Mouse (Mus musculus) adrenal gland, adult 18-20 months (tissue): ENCODE measurements around the gene Tbc1d12. TPM values are rescaled to one million over a fixed set of nuclear protein-coding genes. Genes with fewer than 3 reads are reported as not detected.
"Not testable (repeated sequence)": the region's sequence is repeated elsewhere in the genome, so short reads cannot be mapped to it uniquely, and the experiment has no call there.

Experiments used
- DNase-seq, 2 experiments: peaks; one replicate each; pipeline ENCODE4 v3.0.0; 2021 to 2022; ENCODE audit warnings: low spot score in 2 of 2
- long read RNA-seq, 2 experiments: library from polyadenylated mRNA; stranded (forward); transcript quantifications; one replicate each; pipeline ENCODE4 v2.0.0; 2021
- total RNA-seq, 2 experiments: library from RNA; stranded (reverse); gene quantifications; 1 replicate in 1 of 2; 2 replicates in 1 of 2; pipeline ENCODE4 v1.2.3; 2021

The Tbc1d12 gene
- total RNA-seq: 10 to 100 TPM; 10.1 to 10.5 TPM
- long read RNA-seq, experiment 1, full-length matches to known transcripts: 13 of 14 reads
- long read RNA-seq, experiment 1, partial matches to known transcripts: 0 of 14 reads
- long read RNA-seq, experiment 1, other reads (novel, unspliced or antisense): 1 of 14 reads
- long read RNA-seq, experiment 2, full-length matches to known transcripts: 38 of 56 reads
- long read RNA-seq, experiment 2, partial matches to known transcripts: 13 of 56 reads
- long read RNA-seq, experiment 2, other reads (novel, unspliced or antisense): 5 of 56 reads

DNA sequence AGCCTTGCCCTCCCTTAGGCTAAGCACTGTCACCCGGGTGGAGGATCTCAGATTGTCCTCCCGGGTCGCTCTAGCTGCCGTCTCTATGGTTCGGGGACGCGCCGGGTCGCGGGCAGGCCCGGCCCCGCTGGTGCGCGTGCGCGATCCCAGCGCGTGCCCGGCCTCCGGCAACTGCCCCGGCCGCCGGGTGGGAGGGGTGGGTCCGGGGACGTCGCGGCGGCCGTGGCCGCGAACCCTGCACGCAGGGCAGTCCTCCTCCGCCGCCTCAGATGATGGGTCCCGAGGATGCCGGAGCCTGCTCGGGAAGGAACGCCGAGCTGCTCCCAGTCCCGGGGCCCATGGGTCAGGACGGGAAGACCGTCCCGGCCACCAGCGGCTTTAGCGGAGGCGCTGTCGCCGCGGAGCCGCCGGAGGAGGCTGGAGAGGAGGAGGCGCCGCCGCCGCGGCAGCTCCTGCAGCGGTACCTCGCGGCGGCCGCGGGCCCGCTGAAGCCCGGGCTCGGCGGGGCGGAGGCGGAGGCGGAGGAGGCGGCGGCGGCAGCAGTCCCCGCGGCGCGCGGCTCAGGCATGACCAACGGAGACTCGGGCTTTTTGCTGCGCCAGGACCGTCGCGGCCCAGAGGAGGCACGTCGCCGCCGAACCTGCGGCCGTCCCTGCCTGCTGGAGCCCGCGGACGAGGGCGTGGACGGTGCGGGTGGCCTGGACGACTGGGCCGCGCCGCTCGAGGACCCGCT is at the start of gene Tbc1d12:
TSS of gene Tbc1d12 (plus strand) at position 142 of the 733 bp plus-strand sequence.
- DNase-seq: peak; percentile 88 to 92

DNA sequence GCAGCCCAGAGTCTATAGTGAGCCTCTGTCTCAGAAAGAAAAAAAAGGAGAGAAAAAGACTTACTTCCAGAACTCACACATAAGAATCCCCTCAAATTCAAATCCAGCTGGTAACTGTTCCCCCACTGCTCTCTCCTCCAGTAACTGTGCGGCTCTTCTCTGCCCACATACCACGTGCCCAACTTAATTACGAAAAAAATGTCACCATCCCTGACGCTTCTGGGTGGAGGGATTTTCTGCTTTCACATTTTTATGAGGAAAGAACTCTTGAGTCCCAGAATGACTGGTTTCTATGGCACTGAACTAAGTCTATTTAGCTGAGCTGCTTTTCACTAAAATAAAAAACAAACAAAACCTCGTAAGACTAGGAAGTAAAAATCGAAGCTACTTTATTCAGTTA is 48.6 kb upstream of the Tbc1d12 start:
- DNase-seq: no peak

DNA sequence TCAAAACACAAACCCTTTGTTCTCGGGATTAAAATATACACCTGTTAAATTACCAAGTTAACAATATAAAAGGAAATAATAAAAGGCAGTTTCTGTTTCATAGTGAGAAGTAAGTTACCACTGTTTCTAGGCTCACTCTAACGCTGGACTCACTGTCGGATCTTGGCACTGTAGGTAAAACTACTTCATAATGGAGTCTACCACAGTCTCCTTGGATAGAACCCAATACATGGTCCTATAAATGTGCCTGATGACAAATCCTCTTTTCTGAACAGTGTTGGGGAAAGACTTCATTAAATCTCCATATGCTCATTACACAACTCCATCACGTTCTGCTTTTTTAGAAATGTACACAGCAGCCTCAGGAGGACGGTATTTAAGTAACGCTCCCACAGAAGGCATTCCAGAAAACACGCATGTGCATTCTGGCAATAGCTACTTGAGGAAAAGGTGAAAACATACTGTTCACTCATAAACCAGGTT is 42.8 kb upstream of the Tbc1d12 start:
- DNase-seq: no peak

DNA sequence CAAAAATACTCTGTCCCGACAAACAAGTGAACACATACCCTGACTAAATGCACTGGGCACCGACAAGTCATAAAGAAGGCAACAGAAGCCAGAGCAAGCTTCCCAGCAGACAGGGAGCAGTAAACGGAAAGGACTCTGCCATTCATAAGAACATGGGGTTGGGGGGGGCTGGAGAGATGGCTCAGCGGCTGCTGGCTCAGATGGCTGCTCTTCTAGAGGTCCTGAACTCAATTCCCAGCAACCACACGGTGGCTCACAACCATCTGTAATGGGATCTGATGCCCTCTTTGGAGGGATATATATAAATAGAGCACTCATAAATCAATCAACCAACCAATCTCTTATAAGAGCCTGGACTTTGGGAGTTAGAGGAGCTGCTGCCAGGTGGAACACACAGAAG is 39.8 kb upstream of the Tbc1d12 start:
- DNase-seq: no peak

DNA sequence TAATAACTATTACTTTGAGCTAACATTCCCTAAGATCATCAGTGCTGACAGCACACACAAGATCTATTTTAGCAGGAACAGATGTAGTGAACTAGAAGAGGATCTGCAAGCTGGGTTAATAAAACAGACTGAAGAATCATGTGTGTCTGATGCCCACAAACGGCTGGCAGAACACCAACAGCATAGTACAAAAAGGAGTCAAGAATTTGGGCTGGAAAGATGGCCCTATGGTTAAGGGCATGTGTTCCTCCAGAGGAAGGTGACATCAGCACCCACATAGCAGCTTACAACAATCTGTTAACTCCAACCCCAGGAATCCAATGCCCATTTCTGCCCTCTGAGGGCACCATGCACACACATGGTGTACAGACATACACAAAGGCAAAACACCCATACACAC is 38.1 kb upstream of the Tbc1d12 start:
- no peak for DNase-seq

DNA sequence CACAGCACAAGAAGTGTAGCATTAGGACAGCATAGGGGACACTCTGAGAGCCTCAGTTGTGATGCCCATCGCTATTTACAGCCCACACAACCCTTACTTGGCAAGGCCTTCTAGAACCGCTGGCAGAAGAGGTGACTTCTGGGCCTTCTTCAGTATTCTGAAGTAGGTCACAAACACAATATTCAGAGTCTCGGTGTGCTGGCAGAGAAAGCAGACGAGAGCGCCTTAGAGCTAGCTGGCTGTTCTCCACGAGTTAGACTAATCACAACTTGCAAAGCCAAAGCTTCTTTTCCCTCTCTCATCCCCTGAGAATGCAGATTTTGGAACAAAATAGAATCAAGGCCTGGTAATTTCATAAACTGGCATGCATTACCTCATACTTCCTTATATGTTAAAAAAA is 37.6 kb upstream of the Tbc1d12 start:
- DNase-seq: no peak

DNA sequence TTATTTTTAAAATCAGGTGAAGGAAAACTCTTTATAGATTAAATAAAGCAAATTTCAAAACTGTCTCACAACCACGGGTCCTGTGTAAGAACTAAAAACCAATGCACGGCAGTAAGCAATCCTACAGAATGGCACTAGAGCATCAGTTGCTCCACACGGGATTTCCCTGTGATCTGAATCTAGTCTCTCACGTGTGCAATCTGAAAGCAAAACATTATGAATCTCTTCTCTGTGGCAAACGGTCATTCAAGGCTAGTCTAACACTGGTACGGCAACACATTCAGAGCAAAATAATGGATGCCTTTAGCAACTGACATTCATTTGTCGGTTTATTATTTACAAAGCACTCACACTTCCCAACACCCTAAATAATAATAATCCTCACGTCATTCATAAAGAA is 18.2 kb upstream of the Tbc1d12 start:
- DNase-seq: no peak

DNA sequence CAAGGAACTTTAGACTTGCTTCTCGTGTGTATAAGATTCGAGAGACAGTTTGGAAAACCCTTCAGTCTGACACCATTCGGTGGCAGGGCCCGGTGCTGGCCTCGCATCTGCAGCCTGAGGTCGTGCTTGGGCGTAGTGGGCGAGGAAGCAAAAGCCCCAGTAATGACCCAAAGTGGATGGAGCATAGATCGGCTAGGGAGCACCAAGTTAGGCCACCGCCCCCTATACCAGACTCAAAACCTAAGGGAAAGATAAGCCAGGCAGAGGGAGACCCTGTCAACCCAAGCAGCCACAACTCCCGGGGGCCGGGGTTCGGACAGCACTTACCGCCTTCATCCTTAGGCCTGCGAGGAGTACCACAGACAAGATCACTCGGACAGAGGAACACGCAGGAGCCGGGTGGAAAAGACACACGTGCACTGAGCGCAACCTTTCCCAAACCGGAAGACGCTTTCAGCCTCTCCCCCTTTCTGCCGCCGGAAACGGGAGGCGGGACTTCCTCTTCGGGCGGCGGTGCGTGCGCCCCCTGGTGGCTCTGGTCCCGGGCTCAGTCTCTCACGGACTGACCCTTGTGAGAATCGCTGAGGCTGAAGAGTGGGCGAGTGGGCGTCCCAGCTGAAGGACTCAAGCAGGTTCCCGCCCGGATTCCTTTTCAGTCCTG is 17.5 kb upstream of the Tbc1d12 start, which contains the start of gene Noc3l:
TSS of gene Noc3l (minus strand) at position 472 of the 661 bp plus-strand sequence.
- DNase-seq: peak; percentile 97 to 99

DNA sequence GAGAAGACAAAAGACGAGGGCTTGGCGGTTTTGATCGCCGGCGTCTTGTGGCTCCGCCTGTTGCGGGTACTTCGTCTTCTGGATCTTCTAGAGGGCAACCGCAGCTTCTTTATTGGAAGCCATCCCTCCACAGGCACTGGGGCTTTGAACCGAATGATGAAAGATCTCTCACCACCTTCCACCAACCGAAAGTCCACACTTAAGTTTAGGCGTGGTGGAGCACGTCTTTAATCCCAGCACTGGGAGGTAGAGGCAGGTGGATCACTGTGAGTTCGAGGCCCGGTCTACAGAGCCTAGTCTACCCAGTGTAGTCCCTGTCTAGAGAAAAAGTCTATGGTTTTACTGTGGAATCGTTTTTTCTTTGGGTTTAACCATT is 17.0 kb upstream of the Tbc1d12 start:
- DNase-seq: no peak

DNA sequence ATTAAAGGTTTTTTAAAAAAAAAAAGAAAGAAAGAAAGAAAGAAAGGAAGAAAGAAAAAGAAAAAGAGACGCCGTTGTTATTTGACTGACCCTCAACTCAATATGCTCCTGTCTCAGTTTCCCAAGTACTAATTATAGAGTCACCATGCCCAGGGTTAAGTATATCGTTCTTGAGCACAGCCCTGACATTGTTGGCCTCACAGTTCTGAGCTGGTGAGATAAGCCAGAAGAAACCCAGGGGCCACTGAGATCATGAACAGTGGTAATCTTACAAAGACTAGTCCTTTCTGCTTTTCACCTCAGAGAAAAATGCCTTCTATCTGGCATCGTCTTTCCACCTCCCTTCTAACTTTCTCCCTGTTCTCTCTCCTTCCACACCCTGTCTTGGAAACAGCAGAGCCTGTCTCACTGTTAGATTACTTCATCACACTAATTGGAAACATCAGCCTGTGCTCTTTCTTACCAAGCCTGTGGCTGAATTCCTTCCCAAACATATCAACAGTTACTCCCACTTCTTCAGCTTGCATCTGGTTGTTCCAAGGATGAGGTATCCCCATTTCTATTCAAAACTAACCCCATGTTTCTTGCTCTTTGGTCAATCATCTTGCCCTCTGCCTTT is 16.1 kb upstream of the Tbc1d12 start:
- no peak for DNase-seq

DNA sequence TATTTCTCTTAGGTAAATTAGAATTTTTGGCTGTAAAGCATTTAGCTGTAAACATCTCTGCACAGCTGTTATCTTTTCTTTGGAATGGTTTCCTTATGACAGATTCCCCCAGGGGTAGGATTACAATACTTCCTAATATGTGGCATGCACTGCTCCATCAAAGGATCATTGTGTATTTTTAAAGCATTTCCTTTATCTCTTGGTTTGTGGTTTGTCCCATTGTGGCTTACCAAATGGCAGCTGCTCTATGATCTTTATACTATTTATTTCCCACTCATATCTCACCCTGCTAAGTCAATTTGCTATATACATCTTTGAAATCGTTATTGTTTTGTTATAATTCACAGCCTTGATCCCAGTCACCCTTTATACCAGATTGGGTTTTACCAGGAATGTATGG is 3.2 kb upstream of the Tbc1d12 start:
- no peak for DNase-seq

DNA sequence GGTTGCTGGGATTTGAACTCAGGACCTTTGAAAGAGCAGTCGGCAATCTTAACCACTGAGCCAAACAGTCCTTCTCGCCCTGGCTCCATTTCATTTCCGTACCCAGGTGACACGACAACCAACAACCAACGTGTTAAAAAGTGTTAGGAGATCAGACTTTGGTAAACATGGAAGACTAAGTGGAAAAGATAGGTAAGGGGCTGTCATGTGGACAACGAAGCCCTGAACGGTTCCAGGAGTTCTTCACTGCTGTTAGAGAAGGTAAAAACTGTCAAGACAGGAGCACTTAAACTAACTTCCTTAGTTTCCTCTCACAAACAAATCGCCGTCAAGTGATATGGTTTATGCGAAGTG is 318 bp upstream of the Tbc1d12 start:
- no peak for DNase-seq

DNA sequence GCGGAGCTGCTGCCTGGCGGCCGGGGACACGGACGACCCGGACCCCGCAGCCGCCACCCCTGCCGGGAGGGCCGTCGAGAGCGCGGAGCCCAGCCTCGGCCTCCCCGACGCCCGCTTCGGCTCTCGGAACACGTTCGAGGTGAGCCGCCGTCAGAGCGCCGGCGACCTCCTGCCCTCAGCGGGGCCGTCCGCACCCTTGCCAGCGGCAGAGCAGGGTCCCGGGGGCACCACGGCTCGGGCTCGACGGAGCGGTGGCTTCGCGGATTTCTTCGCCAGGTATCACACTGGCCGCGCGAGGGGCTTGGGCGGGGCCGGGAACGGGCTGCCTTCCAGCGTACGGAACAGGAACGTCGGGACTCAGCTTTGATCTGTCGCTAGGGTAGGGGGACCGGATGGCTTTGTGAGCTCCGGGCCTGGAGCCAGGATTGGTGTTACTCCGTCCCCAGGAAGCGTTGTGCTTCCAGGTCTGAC is 827 bp downstream of the Tbc1d12 start:
- peak; percentile 48 to 56 for DNase-seq

DNA sequence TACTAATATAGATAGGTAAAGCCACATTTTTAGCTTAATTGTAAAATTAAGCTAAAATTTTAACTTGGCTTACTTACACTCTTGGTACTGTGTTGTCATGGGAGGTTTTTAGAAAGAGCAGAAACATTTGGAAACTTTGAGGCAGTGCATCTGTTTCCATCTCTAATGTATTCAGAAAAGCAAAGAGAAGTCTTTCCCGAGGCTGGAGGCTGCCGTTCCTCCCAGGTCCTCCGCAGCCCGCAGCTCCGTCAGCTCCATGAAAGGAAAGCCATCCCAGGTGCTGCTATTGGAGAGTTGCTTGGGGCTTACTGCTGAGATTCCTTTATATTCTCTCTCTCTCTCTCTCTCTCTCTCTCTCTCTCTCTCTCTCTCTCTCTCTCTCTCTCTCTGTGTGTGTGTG is 8.4 kb downstream of the Tbc1d12 start:
- no peak for DNase-seq

DNA sequence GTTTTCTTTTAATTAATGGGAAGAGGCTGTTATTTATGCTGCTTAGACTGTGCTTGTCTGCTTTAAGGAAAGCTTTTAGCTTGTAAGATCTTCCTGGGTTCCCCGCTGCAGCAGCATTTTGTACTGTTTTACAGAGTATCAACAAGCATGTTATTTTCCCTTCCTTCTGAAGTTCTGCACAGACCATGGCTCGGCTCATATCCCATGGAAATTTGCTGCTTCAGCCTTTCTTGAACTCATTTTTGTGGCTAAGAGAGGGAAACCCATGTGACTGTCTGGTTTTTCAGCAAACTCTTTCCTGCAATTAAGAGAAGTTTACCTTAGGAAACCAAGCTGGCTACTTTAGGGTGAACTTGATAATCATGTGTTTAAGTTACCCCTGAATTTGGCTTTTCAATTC is 10.0 kb downstream of the Tbc1d12 start:
- no peak for DNase-seq

DNA sequence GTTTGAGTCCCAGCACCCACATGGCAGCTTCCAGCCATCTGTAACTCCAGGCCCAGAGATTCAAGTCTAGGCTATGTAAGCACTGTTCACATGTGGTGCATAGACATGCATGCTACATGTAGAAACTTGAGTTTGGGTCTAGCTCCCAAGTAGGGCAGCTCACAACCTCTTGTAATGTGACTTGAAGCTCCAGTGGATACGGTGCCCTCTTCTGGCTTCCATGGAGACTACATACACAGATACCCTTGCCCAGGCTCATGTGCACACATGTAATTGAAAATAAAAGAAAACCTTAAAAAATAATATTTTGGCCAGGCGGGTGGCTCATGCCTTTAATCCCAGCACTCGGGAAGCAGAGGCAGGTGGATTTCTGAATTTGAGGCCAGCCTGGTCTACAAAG is 21.8 kb downstream of the Tbc1d12 start:
- DNase-seq: no peak

DNA sequence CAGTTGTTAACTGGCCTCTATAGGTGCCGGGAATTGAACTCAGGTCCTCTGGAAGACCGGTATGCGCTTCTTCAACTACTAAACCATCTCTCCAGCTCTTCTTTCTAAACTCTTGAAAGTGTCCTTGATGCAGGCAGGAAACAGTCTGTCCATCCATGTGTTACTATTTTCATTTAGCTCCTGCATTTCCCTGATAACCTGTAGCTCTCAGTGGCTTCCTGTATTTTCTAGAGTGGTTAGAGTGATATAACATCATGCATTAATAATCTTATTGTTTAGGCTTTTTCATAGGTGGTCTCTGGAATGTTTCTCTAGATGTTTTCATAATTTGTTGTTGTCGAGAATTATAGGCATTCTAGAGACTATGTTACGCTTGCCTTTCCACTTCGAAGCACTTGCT is 26.1 kb downstream of the Tbc1d12 start:
- DNase-seq: no peak

DNA sequence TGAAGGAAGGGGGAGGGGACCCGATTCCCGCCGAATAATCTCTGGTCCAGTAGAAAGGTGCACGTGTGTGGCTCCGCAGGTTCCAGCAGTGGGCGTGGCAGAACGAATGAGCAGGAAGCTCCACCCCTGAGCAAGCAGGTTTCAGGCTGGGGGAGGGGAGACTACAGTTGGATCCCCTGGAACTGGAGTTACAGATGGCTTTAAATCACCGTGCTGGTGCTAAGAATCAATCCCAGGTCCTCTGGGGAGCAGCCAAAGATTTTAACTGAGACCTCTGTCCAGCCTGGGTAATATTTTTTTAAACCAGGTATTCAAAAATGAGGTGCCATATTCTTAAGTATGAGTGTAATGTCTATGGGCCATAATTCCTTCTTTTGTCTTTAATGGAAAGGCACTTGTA is 38.4 kb downstream of the Tbc1d12 start:
- DNase-seq: not testable (repeated sequence)

DNA sequence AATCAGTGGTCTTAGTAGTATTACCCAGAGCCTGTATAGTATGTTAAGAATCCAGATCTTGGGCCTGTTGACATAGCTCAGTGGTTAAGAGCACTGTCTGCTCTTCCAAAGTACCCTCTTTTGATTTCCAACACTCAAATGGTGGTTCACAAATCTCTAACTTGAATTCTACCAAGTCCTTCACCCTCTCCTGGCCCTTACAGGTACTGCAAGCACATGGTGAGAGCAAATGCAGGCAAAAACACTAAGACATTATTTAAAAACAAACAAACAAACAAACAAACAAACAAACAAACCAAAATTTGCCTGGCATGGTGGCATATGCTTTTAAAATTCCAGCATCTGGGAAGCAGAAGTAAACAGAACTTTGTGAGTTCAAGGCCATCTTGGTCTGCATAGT is 43.9 kb downstream of the Tbc1d12 start:
- DNase-seq: no peak

DNA sequence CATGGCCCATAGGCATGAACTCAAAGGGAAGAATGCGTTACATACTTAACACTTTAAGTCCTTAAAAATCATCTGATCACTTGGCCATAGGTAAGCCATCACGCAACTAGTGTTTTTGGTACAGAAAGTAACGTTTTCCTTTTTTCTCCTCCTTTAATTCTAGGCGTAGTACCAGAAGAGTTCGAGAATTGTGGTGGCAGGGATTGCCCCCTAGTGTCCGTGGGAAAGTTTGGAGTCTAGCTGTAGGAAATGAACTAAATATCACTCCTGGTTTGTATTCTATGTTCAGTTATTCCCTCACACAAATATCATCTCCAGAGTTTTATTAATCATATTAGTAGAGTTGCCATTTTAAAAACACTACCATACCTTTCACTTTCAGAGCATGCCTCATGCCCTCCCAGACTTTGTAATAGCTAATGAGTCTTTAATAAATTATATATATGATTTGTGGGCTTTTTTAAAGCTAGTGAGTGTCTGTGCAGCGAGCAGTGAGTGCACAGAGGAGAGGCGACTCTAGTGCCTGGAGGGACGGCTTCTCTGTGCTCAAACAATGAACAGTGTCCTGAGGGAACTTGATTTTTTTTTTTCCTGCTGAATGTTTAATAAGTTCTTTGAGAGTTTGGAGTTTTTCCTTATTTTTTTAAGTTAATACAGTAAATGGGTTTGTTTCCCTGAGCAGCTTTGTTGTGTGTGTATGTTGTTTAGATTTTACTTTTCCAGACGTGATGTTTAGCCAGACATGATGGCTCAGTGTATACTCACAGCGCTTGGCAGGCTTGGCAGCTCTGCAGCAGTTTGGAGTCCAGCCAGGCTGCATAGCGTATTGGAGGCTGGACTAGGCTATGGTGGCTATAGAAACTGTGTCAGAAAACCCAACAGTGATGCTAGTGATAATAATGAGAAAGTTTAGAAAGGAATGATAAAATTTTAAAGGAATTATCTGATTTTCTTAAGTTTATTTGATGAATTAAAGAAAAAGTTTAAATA is 65.1 kb downstream of the Tbc1d12 start:
- DNase-seq: no peak
